Mouse (Mus musculus) 3T3-L1 (cell line): Measurements from ENCODE around the gene Armc8.
"Not testable (repeated sequence)": the region's sequence is repeated elsewhere in the genome, so short reads cannot be mapped to it uniquely, and the experiment has no call there.

Experiments used
- DNase-seq: peaks from one replicate; pipeline ENCODE4 v3.0.0-alpha.2; 2015; ENCODE audit warnings: low read depth, low spot score

Armc8 gene

DNA sequence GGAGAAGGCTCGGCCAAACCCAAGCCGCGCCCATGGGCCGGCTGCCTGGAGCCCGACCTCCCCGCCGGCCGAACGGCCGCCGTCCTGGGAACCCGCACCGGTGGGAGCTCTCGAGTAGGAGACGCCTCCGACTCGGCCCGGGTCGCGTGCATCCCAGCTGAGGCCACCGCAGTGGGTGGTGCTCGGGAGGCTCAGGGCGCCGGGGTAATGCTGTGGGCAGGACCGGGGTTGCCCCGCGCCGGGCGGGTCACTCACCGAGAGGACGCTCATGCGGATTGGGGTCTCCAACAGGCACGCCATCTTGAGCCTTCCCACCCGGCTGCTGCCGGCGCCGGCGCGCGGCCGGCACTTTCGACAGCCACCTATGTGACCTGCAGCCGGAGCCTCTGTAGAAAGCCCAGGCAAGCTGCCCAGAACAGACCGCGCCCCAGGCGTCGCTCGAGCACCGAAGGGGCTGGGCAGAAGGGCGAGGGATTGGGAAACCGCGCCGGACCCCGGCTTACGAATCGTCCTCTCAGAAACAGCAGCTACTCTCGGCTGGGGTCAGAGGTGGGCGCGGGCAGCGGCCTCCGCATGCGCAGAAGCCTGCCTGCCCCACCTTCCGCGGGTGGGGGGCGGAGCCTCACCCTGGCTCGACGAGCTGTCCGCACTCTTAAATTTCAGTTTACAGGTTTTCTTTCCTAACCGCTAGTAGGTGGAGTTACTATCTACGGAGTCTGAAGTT lies at the start of gene Armc8:
Armc8 (minus strand) TSS at position 553 of the 724 bp plus-strand sequence.
- DNase-seq: peak; percentile 87

DNA sequence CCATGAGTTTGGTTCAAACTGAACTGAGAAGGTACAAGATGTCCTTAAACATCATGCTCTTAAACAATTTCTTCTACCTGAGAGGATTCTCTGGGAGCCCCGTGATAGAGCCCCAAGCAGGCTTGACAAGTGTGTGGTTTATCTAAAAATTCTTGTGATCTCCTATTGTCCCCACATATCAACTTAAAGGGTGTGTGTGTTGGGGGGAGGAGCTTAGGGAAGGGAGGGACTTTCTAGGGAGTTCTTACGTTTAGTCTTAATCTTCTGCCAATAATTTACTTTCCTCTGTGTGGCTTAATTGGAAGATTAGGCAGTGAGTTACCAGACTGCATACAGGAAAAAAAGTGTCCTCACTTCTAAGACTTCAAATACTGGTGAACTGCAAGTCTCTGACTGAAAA lies 43.5 kb upstream of the Armc8 start, which contains the start of gene A4gnt:
A4gnt (plus strand) TSS at position 301 of the 400 bp plus-strand sequence.
- no peak for DNase-seq

DNA sequence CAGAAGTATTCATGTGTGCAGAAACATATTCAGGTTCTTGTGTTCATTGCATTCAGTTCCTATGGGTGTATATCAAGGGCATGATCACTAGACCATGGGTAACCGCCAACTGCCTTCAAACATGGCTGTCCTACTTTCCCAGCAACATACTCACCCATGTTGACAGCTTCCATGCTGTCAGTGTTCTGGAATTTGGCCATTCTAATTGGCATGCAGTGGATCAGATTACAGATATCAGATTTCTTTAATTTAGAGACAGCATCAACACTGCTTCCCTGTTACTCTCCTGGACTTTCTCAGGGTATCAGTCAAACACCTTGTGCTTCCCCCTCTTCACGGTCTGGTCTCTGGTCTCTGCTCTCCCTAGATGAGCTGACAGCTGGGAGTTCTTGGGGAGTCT lies 34.9 kb upstream of the Armc8 start:
- peak; percentile 51 for DNase-seq

DNA sequence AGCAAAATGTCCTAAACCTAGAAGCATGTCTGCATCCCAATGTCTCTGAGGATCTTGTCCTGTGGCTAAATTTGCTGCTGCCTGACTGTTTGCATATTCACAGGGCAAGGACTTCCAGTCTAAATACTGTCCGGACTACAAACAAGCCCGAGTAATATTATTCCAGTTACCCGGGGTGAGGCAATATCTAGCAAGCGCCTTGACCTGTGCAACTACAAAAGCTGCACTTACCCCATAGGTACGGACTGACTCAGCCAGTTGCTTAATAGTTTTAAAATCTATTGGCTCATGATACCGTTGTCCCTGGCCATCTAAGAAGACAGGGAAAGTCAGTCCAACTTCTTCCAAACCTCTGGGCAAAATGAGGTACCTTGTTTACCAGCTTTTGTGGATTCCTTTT lies 30.4 kb upstream of the Armc8 start:
- not testable (repeated sequence) for DNase-seq

DNA sequence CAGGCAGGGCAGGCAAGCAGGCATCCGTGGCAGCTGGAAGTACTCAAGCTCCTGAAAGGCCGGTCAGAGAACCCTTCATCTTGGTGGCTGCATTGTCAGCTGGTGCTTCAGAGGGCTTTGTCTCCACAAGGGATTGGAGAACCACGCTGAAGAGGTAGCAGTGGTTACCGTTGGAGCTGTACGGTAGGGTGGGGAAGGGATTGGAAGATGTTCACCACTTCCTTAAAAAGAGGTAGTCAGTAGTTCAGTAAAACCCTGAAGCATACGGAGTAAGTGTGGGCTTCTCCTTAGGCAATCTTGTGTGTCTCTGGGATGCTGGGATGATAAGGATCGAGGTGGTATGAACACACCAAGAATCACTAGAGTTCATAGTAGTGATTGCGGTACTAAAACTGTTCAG lies 22.4 kb upstream of the Armc8 start:
- no peak for DNase-seq

DNA sequence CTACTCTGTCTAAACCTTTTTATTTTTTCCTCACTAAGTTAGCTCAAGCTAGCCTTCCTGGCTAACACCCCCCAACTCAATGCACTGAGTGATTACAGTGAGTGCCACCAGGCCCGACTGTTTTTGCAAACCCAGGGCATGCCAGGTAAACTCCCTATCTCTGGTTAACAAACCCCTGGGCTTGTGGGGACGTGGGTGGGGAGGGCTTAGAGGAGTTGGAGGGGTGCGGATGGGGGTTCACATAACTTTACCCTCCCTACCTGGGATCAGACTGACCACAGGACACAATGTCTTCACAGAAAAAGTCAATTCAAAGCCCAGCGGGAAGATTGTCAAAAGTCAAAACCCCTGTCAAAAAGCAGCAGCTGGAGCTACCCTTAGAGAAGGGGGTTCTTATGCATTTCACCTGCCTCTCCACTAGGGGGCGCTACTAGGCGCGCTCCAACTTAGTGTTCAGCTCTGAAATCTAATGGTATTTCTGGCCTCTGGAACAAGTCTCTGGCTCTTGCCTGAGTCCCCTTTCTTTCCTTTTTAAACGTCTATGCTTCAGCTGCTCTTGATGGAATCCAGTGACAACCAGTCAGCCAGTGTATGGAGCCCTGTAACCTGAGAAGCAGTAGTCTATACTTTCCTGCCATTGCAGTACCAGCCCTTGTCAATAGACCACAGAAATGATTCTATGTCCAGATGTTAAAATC lies 19.0 kb upstream of the Armc8 start:
- DNase-seq: peak; percentile 72

DNA sequence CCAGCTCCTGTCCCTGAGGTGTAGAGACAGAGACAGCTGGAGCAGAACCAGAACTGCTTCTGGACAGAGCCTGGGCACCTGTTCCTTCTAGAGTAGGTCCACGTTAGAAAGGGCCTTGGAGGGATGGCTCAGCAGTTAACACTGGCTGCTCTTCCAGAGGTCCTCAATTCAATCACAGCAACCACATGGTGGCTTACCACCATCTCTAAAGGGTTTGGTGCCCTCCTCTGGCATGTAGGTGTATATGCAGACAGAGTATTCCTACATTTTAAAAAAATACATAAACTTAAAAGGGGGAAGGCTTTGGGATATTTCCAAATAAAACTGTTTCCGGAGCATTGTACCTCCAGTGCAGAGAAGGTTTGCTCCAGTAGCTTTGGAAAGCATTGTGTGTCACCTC lies 12.0 kb upstream of the Armc8 start:
- DNase-seq: peak; percentile 85

DNA sequence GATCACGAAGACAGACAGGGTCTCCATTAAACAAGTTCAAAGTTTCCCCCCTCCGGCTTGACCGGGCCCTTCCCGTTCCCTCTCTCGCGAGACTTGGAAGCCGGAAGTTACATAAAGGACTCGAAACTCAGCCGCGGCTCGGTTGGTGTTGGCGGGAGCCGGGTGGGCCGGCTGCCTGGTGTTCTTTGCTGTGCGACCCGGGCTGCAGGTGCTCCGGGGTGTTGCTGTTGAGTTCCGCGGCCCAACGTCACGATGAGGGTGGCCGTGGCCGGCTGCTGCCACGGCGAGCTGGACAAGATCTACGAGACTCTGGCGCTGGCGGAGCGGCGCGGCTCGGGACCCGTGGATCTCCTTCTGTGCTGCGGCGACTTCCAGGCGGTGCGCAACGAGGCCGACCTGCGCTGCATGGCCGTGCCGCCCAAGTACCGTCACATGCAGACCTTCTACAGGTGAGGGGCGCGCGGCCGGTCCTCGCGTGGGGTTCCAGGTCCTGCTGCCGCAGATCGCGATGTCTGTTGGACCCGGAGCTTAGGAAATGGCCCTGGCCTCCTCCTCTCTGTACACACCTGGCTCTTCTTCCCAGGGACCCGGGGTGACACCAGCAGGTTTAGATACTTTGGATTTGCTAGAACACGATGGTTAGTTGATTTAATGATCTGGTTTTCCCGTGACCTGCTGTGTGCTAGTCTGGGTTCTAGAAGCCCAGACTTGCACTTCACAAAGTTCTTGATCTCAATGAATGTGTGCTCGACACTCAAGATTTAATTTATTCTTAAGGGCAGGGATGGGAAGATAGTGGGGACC lies 7.2 kb upstream of the Armc8 start, which contains the start of gene Dbr1:
Dbr1 (plus strand) TSS at position 123 of the 804 bp plus-strand sequence.
- DNase-seq: peak; percentile 91

DNA sequence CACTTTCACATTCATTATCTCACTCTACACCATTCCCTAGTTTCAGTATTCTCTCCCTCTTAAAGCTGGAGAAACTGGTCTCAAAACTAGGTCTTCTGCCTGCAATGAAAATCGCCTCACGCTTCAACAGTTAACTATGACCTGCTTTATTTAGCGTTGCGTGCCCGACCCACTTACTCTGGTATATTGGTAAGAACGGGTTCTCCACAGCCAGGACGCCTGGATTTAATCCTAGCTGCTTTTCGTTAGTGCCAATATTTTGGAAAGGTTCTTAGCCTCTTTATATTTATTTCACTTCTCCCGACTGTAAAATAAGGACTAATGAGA lies 335 bp upstream of the Armc8 start:
- DNase-seq: no peak

DNA sequence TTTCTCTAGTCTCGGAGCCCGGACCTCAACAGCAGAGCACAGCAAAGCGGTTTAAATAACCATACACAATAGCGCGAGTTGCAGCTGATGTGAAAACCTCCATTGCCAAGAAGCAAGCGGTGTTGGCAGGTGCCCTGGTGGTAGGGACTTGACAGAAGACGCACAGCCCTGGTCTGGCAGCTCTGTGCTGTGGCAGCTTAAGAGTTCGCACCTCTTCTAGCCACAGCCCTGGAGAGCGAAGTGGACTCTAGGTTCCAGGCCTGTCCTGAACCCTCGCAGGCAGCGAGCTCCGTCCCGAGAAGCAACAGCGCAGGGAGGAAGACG lies 714 bp downstream of the Armc8 start:
- DNase-seq: peak; percentile 60

DNA sequence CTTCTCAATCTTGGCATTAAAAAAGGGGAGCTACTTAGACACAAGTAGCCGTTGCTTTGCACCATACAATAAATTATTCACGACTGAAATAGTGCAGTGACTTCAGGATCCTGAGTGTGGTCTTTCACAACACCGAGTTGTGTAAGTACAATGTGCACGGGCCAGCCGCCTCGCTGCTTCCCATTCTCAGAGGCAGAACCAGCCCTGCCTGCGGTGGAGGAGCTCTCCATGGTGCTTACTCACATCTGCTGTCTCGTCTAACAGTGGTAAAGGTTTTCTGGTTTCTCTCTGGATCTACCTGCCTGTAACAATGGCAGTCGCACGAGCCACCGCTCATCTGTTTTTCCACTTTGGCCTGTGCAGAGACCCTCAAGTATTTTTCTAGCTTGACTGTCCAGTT lies 5.0 kb downstream of the Armc8 start:
- DNase-seq: peak; percentile 56

DNA sequence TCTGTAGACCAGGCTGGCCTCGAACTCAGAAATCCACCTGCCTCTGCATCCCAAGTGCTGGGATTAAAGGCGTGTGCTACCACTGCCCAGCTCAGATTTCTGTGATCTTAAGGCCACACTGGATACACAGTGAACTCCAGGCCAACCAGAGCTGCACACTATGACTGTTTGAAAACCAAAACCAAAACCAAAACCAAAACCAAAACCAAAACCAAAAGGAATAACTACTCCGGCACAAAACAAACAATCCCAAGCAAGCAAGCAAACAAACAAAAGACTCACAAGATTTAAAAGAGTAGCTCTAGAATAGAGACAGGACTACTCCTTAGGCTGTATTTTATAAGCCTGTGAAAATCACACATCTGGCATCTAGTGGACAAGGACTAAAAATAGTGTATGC lies 8.3 kb downstream of the Armc8 start:
- DNase-seq: peak; percentile 39

DNA sequence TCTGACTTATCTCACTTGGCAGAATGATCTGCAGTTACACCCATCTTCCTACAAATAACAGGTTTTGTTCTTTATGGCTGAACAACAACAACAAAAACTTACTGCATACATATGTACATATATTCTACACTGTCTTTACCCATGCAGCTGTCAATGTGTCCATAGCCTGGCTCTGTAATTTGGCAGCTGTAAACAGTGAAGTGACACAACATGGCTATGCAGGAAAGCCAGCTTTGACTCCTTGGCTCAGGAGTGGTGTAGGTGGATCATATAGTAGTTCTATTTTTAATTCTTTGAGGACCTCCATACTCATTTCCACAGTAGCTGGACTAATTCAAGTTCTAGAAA lies 9.2 kb downstream of the Armc8 start:
- DNase-seq: no peak

DNA sequence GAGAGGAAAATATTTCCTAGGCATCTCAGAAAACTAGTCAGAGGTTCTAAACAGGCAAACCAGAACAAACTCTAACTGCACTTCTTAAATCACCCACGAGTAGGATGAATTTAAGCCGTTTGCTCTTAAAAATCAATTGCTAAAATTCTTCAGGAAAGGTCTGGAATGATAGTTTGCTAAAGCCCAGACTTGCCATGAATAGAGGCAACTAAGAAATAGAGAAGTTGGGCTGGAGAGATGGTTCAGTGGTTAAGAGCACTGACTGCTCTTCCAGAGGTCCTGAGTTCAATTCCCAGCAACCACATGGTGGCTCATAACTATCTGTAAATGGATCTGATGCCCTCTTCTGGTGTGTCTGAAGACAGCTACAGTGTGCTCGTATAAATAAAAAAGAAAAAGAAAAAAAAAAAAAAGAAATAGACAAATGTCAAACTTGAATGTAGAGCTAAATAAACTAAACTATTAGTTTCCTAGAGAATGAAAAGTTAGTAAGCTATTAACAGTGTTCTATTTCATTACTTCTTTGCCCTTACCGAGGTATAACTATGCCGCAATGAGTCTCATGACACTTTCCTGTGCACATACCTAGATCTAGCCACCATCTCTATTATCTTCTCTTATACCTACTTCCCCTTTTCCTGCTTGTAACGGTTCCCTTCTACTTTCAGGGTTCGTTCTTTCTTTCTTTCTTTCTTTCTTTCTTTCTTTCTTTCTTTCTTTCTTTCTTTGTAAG lies 9.7 kb downstream of the Armc8 start:
- no peak for DNase-seq

DNA sequence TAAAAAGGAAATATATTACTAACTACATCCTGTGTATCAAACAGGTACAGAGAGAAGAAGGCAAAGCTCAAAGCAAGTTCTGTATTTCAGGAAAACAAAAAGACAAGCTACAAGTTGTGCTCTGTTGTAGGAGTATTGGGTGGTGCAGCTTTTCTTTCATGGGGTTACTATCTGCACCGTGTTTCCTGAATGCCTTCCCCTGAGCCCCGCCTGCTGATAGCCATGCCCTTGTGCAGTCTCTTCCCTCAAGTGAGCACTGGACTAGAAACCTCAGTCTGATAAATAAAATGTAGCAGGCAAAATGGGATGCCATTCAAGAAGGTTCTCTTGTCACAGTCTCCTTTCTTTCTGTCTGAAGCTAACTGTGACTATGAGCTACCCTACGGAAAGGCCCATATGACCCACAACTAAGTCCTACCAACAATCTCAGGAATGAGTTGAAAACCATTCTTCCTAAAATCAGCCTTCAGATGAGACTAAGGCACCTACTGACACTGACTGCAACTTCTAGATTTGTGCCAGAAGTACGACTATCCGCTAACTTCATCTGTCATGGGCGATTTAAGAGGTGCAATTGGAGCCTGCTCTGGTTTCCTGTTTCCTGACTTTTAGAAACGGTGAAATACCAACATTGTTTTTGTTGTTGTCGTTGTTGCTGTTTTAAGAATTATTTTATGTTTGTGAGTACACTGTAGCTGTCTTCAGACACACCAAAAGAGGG lies 11.0 kb downstream of the Armc8 start:
- DNase-seq: no peak

DNA sequence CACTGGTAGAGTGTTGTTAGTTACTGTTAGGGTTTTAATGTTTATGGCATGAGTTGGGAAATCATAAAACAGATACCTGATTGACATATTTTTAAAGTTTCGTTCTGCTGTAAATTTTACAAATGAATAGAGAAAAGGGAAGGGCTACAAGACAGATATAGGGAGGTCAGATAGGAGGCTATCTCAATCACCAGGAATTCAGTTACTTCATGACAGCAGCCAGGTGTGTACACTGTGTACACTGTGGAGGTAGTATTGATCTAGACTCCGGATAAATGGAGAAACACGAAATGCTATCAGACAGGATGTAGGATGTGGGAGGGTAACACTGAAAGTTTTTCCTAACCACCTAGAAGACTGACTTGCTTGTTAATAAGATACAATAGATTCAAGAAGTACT lies 13.4 kb downstream of the Armc8 start:
- DNase-seq: no peak

DNA sequence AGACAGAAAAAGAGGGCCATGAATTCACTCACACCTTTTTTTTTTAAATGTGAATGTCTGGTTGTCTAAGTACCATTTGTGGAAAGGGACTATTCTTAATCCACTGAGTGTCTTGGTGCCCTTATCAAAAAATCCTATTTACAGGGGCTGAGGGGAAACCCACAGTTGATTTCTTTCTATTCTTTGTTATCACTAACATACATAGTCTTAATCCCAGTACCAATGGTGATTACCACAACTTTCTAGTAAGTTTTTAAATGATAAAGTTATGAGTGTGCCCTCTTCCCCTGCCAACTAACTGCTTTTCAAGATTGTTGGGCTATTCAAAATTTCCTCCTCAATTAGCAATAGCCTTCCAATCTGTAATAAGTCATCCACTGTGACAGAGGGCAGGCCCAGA lies 14.6 kb downstream of the Armc8 start:
- no peak for DNase-seq

DNA sequence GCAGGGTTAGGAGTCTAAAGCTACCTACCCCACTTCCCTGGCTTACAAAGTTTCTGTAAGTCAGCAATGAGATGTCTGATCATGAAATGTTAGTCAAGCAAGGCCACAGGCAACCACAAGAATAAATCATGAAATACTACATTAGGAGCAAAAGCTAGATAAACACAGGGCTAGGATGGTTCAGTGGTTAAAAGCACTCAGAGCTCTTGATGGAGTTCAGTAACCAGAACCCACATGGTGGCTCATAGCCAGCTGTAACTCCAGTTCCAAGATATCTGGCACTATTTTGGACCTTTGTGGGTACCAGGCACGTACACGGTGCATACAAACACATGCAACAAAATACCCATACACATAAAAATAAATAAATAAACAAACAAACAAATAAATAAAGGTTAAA lies 15.7 kb downstream of the Armc8 start:
- DNase-seq: no peak

DNA sequence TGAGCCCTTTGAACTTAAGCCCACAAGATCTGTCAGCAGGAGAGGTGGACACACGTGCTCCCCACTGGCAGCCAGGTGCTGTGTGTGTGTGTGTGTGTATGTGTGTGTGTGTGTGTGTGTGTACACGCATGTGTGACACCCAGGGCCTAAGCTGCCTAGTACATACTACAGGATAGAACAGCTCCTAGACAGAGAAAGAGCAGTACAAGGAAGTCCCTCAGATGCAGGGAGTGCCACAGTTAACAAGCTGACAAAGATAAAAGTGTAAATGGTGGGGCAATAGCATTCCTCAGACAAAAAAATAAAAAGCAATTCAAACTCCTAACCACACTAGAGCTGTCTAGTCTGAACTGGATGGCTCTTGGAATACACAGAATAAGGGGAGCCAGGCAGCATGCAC lies 16.6 kb downstream of the Armc8 start:
- DNase-seq: no peak

DNA sequence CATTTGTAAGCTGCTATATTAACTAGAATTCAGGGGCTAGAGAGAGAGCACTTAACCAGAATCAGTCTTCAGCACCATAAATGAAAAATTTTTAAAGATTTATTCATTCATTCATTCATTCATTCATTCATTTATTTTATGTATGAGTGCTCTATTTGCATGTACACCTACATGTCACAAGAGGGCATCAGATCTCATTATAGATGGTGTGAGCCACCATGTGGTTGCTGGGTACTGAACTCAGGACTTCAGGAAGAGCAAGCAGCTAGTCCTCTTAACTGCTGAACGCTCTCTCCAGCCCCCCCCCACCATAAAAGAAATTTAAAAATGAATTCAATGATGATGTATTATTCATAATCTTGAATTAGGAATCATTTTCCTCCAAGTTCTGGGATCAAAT lies 22.4 kb downstream of the Armc8 start:
- DNase-seq: peak; percentile 32

DNA sequence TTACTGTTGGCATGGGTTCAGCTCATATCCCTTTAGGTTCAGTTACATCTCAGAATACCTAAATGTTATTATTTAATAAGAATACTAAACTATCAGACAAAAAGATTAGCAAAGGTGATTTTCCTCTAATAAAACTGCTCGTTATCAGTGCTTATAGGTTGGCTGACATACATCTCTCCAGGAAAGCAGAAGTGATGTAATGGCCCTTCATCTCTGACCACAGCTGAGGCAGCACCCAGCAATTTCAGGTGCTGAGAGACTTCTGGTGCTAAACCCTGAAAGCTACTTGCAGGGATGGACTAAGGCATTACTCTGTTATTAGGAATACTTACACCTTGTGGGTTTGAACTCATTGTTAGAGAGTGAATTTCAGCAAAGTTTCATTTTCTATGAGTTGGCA lies 36.8 kb downstream of the Armc8 start:
- no peak for DNase-seq
